25 mouse cellular contexts compared by ENCODE assay signal in the genomic region with DNA sequence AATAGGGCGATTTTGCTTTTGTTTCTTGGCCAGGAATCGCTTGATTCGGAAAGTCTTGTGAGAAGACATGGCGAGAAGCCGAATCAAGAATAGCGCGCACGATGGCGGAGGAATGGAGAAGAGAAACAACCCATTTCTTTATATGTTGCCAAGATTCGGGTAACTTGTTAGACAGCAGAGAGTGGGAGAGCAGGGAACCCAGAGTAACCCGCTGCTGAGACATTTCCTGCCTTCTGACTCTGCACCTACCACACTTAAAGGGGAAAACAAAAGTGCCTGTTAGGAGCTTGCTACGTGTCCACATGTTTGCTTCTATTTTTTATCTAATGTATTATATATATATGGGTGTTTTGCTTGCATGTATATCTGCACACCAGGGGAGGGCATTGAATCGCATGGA. TPM values are rescaled to one million over a fixed set of nuclear protein-coding genes. Genes with fewer than 3 reads are reported as not detected.
"Had no signal": no experiment of that assay in that cellular context is flagged by ENCODE, and none has a peak within 500 bp of the region (broad histone marks: within the 10 kb centered on the region; RNA-seq: fewer than 3 reads in every experiment).

No protein-coding gene starts in this region.

- DNase-seq: kidney, adult 11 months; kidney, adult 8-10 months; kidney, postnatal 10 days; kidney, postnatal 36 days; liver; lung, adult 18-20 months; lung, postnatal 10 days; lung, postnatal 36 days; right cerebral cortex, postnatal 14 days; spleen, adult 18-20 months had no signal

RNA-seq across cellular contexts. Expression of a gene that starts 9.4 kb away (rescaled TPM):
- total RNA-seq: monocyte, adult 5-6 weeks had no signal
- polyA plus RNA-seq: limb, embryonic 10.5 days; liver, embryonic 12.5 days; midbrain, embryonic 10.5 days; midbrain, embryonic 13.5 days; midbrain, embryonic 16.5 days; neural tube, embryonic 13.5 days had no signal

RNA-seq across cellular contexts. Expression of a gene that starts 49.4 kb away (rescaled TPM):
- total RNA-seq: left cerebral cortex, adult 18-20 months; left cerebral cortex, postnatal 25 days had no signal
- polyA plus RNA-seq: intestine, embryonic 15.5 days; kidney, embryonic 15.5 days; limb, embryonic 10.5 days; limb, embryonic 13.5 days; liver, embryonic 12.5 days; lung, embryonic 15.5 days; midbrain, embryonic 10.5 days; midbrain, embryonic 13.5 days; midbrain, embryonic 16.5 days; myocyte; neural tube, embryonic 13.5 days; stomach, embryonic 15.5 days had no signal
